Mouse (Mus musculus): ENCODE results near the gene Nudt2. TPM values are rescaled to one million over a fixed set of nuclear protein-coding genes. Genes with fewer than 3 reads are reported as not detected.

The Nudt2 gene
- total and polyA plus RNA-seq, 3 experiments = 27.5 to 30.8 (median 28.9) TPM

DNA sequence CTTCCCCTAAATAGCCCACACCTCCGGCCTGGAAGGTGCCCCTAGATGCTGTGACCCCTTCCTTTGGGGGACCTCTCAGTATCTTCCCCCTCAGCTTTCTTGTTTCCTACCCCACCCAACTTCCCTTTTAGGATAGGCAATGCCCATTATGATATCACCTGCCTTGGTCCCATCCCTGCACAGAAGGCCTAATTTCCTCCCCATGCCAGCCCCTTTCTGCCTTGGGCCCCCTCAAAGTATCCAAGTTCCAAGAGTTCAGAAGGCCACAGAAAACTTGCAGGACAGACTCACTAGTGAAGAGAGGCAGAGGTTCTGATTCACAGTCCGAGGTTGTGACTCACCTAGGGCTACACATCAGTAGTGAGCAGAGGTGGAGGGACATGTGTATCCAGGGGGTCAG is 52.3 kb downstream of the Nudt2 start, which contains the start of gene 1110017D15Rik:
TSS of gene 1110017D15Rik (minus strand) at position 101 of the 400 bp plus-strand sequence.
- no peaks in the 10 kb centered on the region for H3K79me2 ChIP-seq (replicated peaks; ENCODE audit: control insufficient read depth, insufficient read depth, low read length)
- H3K4me1 ChIP-seq (ENCODE audit: control insufficient read depth, insufficient read depth, low read length) = no peaks in the 10 kb centered on the region
- H3K4me3 ChIP-seq = no peak within 1 kb of the TSS
- no peak for DNase-seq
- no peaks in the 10 kb centered on the region for H3K27me3 ChIP-seq (ENCODE audit: control insufficient read depth, insufficient read depth, low read length)
- TF ChIP-seq EP300 (IDR thresholded peaks at IDR 0.05; ENCODE audit: insufficient read depth, low read depth, low read length) = no peak
- no peaks in the 10 kb centered on the region for H3K36me3 ChIP-seq (ENCODE audit: control insufficient read depth, insufficient read depth, low read length)
- H3K27ac ChIP-seq = no peak within 1 kb of the TSS
- 83% methylated on average over 2 of the region's 2 CpGs for WGBS
- H3K9ac ChIP-seq (ENCODE audit: low read depth, low read length) = no peak within 1 kb of the TSS
- intact Hi-C loops (cut with DNase I) = no loop called here

DNA sequence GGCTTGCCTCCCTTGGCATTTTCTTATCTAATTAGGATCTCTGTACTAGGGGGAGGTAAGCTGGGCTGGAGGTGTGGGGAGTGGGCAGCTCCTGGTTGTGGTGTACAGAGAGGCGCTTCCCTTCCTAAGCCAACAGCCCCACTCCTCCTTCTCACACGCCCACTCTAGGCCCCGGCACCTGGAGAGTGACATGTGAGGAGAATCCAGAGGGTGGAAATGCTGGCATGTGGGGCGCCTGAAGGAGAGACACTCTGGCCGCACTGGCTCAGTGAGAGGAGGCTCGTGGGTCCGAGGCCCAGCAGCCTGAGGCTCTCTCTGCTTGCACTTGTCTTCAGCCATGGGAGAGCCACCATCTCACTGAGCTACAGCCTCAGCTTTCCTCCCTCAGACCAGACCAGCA is 53.4 kb downstream of the Nudt2 start:
- DNase-seq = no peak
- Histone ChIP-seq H3K27me3 (ENCODE audit: control insufficient read depth, insufficient read depth, low read length) (no peaks in the 10 kb centered on the region), H3K36me3 (ENCODE audit: control insufficient read depth, insufficient read depth, low read length) (no peaks in the 10 kb centered on the region), H3K9ac (ENCODE audit: low read depth, low read length) (no peak overlapping the region), H3K4me3 (no peak overlapping the region), H3K4me1 (ENCODE audit: control insufficient read depth, insufficient read depth, low read length) (no peaks in the 10 kb centered on the region), H3K79me2 (replicated peaks; ENCODE audit: control insufficient read depth, insufficient read depth, low read length) (no peaks in the 10 kb centered on the region), H3K27ac (no peak overlapping the region)
- 87% methylated on average over 7 of the region's 7 CpGs for WGBS
- intact Hi-C loops (cut with DNase I) = no loop called here
- no peak for TF ChIP-seq CTCF (IDR thresholded peaks at IDR 0.05)
- no peak for TF ChIP-seq POLR2A (IDR thresholded peaks at IDR 0.05; ENCODE audit: insufficient read depth, low read depth, low read length)
- no peak for TF ChIP-seq EP300 (IDR thresholded peaks at IDR 0.05; ENCODE audit: insufficient read depth, low read depth, low read length)

DNA sequence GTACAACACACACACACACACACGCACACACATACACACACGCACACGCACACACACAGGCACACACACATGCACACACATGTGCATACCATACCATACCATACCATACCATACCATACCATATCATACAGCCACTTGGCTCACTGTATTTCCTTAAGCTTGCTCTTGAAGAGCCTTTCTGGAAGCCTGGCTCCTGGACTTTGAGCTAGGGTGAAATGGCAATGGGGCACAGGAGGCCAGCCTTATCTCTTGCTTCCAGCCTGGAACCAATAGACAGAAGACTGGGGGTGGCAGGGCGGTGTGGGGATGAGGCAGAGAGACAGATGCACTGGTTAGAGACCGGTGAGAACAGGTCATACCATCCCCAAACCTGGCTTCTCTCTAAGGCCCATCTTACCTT is 54.2 kb downstream of the Nudt2 start:
- TF ChIP-seq CTCF (IDR thresholded peaks at IDR 0.05) (no peak), POLR2A (IDR thresholded peaks at IDR 0.05; ENCODE audit: insufficient read depth, low read depth, low read length) (no peak)
- Histone ChIP-seq H3K27ac (no peak overlapping the region), H3K27me3 (ENCODE audit: control insufficient read depth, insufficient read depth, low read length) (no peaks in the 10 kb centered on the region), H3K4me1 (ENCODE audit: control insufficient read depth, insufficient read depth, low read length) (no peaks in the 10 kb centered on the region), H3K9ac (ENCODE audit: low read depth, low read length) (no peak overlapping the region), H3K4me3 (no peak overlapping the region), H3K36me3 (ENCODE audit: control insufficient read depth, insufficient read depth, low read length) (no peaks in the 10 kb centered on the region), H3K79me2 (replicated peaks; ENCODE audit: control insufficient read depth, insufficient read depth, low read length) (no peaks in the 10 kb centered on the region)
- intact Hi-C loops (cut with DNase I) = no loop called here
- 93% methylated on average over 5 of the region's 5 CpGs for WGBS
- DNase-seq = no peak

DNA sequence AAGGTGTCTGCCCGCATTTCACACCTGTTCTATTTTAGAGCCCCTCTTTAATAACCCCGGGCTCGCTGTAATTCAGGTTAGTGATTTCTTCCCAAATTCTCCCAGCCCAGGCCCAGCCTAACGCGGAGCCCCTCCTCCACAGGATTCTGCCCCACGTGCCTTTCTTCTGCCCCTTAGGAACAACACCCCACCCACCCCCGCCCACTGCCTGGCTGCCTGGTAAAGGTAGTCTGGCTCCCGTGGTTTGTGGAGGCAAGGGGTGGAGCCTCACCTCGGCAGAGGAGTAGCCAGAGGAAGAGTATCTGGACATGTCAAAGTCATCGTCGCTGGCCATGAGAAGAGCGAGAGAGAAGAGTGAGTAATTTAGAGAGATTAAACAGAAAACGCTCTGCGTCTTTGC is 55.7 kb downstream of the Nudt2 start:
- Histone ChIP-seq H3K36me3 (ENCODE audit: control insufficient read depth, insufficient read depth, low read length) (no peaks in the 10 kb centered on the region), H3K4me1 (ENCODE audit: control insufficient read depth, insufficient read depth, low read length) (no peaks in the 10 kb centered on the region), H3K4me3 (no peak overlapping the region), H3K9ac (ENCODE audit: low read depth, low read length) (no peak overlapping the region), H3K79me2 (replicated peaks; ENCODE audit: control insufficient read depth, insufficient read depth, low read length) (no peaks in the 10 kb centered on the region), H3K27me3 (ENCODE audit: control insufficient read depth, insufficient read depth, low read length) (no peaks in the 10 kb centered on the region), H3K27ac (no peak overlapping the region)
- WGBS = 70% methylated on average over 14 of the region's 14 CpGs
- DNase-seq = no peak
- intact Hi-C loops (cut with DNase I) = no loop called here
- no peak for TF ChIP-seq POLR2A (IDR thresholded peaks at IDR 0.05; ENCODE audit: insufficient read depth, low read depth, low read length)
- TF ChIP-seq CTCF (IDR thresholded peaks at IDR 0.05) = no peak
- TF ChIP-seq EP300 (IDR thresholded peaks at IDR 0.05; ENCODE audit: insufficient read depth, low read depth, low read length) = no peak

DNA sequence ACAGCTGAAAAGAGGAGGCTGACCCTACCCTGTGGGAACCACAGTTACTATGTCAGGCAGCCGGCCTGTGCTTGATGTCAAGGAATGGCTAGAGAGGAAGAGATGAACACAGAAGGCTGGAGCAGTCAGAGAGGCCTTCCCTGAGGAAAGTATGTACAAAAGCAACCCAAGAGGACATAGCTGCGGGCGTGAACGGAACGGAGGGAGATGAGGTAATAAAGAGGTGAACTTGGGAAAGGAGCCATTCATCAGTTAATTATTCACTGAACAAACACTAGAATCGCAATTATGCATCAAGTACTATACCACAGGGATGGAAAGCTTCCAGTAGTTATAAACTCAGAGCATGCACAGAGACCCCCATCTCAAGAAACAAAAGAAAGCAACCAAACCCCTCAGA is 57.2 kb downstream of the Nudt2 start:
- intact Hi-C loops (cut with DNase I) = loop anchor here (1.0 kb wide), 1 partner anchor 131 kb away; no protein-coding TSS in a partner anchor
- 96% methylated on average over 6 of the region's 6 CpGs for WGBS

DNA sequence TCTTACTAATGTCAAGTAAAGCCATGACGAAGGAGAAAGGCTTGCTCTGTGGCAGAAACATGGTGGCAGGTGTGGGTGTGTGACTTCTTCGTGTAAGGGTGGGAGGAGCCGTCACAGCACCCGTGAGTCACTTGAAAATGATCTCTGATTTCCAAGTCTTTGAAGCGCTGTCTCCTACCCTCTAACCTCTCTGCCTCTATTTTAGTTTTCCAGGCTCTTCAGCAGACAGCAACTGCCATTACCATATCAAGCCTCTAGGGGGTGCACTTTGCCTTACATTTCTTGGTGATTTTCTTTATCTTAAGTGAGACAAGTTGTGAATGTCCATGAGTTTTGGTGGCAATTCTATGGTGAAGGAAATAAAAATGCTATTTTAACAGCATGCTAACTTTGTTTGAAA is 57.8 kb downstream of the Nudt2 start:
- Histone ChIP-seq H3K27me3 (ENCODE audit: control insufficient read depth, insufficient read depth, low read length) (no peaks in the 10 kb centered on the region), H3K4me1 (ENCODE audit: control insufficient read depth, insufficient read depth, low read length) (peaks cover under 1% of the 10 kb centered on the region; the same call in 1 of the 2 replicates), H3K4me3 (no peak overlapping the region), H3K36me3 (ENCODE audit: control insufficient read depth, insufficient read depth, low read length) (no peaks in the 10 kb centered on the region), H3K9ac (ENCODE audit: low read depth, low read length) (no peak overlapping the region), H3K27ac (no peak overlapping the region), H3K79me2 (replicated peaks; ENCODE audit: control insufficient read depth, insufficient read depth, low read length) (no peaks in the 10 kb centered on the region)
- no peak for DNase-seq
- no peak for TF ChIP-seq EP300 (IDR thresholded peaks at IDR 0.05; ENCODE audit: insufficient read depth, low read depth, low read length)
- TF ChIP-seq CTCF (IDR thresholded peaks at IDR 0.05) = peak; percentile 93
- 66% methylated on average over 5 of the region's 5 CpGs for WGBS
- intact Hi-C loops (cut with DNase I) = loop anchor here (1.0 kb wide), 2 partner anchors 91 to 131 kb away; no protein-coding TSS in a partner anchor

More for the DNA sequence above, 57.2 kb downstream of the Nudt2 start:
- Histone ChIP-seq H3K79me2 (replicated peaks; ENCODE audit: control insufficient read depth, insufficient read depth, low read length) (no peaks in the 10 kb centered on the region), H3K27me3 (ENCODE audit: control insufficient read depth, insufficient read depth, low read length) (no peaks in the 10 kb centered on the region), H3K4me1 (ENCODE audit: control insufficient read depth, insufficient read depth, low read length) (no peaks in the 10 kb centered on the region), H3K36me3 (ENCODE audit: control insufficient read depth, insufficient read depth, low read length) (no peaks in the 10 kb centered on the region), H3K27ac (no peak overlapping the region), H3K4me3 (no peak overlapping the region), H3K9ac (ENCODE audit: low read depth, low read length) (no peak overlapping the region)
- no peak for DNase-seq
- no peak for TF ChIP-seq POLR2A (IDR thresholded peaks at IDR 0.05; ENCODE audit: insufficient read depth, low read depth, low read length)
